Mouse (Mus musculus) testis, adult 2 months (tissue): ENCODE data around the gene Farsb.

Source experiments
- CTCF ChIP-seq: fragments of 200-500 bp; IDR thresholded peaks from 2 replicates; pipeline ENCODE4 v1.5.1; 2012; ENCODE audit warnings: low read depth, mild to moderate bottlenecking, inconsistent platforms, low read length, moderate library complexity; ENCODE audit not compliant: control insufficient read depth, insufficient read depth, insufficient replicate concordance
- POLR2A ChIP-seq: fragments of 200-500 bp; IDR thresholded peaks from 2 replicates; pipeline ENCODE4 v1.6.1; 2012; ENCODE audit warnings: low read depth, mild to moderate bottlenecking, inconsistent platforms, low read length, moderate library complexity; ENCODE audit not compliant: control insufficient read depth

- no peak for TF ChIP-seq CTCF
- no peak for TF ChIP-seq POLR2A
Measured at GRCm38 (mm10) chr1:78529011-78529410, 40.3 kb upstream of the Farsb start.
